Mouse (Mus musculus) cerebellum, postnatal 36 days (tissue): ENCODE results near the gene Sema4g.

Experiments used
- DNase-seq, 2 experiments: peaks; one replicate each; pipeline ENCODE4 v3.0.0; 2021 to 2022; ENCODE audit warnings: mixed read lengths in 2 of 2

The Sema4g gene

GRCm38 (mm10) chr19:44988831-44989566, at the start of gene Sema4g:
TSS of gene Sema4g (plus strand) at chr19:44989101.
- DNase-seq, result peak; percentile 29 to 49

GRCm38 (mm10) chr19:44959633-44960032, 29.3 kb upstream of the Sema4g start:
- DNase-seq, result no peak

- no peak for DNase-seq
These were observed 22.9 kb upstream of the Sema4g start for GRCm38 (mm10) chr19:44965978-44966377.

DNA sequence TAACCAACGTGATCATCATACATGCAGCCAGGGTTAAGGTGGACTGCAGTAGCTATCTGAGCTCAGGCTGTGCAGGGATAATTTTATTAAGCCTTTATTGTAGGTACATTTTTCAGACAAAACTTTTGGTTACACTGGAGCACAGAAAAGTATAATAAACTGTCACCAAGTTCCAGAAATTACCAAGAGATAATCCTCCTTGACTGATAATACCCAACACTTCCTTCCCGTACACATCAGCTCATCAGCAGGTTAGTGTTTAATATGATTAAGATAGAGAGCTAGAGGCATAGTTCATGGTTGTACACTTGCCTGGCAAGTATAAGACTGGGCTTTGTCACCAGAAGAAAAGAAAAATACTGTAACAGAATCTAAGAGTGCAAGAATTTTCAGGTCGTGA, 20.6 kb upstream of the Sema4g start:
- DNase-seq, result no peak

GRCm38 (mm10) chr19:44976636-44977035, 12.3 kb upstream of the Sema4g start:
- DNase-seq, result no peak

- DNase-seq, result no peak
These were observed 11.8 kb upstream of the Sema4g start for GRCm38 (mm10) chr19:44977148-44977547.

DNA sequence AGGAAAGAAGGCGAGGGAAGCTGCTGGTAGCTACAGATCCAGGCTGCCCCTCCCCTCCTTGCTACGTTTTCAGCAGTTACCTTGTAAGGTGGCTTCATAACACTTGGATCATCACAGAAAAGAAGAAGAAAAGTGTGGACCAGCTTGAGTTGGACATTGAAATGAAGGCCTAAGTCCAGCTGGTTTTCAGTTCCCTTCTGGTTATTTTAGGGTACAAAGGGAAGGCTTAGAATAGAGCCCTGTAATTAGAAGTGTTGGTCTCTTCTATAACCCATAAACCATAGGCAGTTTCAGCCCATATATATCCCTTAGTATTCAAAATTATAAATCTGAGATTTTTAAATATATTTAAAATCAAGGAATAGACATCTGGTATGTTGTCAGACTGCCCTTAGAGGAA, 8.1 kb upstream of the Sema4g start:
- DNase-seq, result no peak

DNA sequence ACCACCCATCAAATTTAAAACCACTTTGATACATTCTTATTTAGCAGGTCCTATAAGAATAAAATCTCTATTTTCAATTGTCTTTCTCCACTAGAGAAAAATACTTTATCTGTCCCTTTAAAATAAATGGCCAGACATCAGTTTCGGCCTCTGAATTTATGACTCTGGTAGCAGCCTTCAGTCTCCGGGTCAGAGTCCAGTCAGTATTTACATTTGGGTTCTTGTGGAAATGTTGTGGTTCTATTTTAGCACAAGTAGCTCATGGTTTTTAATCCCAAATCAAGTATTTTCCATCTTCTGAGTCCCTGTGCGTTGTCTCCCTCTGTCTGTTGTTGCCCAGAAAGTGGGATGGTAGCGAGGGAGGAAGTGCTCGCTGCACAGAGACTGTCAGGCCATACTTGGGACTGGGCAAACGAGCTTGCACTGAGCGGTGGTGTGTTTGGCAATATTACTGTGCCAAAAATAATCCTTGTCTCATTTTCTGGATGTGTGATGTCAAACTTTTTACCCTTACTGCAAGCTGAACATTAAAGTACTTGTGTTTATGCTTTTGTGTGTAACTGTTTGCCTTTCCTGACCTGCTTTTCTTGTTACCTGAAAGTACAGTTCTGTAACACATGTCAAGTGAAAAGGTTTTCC, 6.3 kb upstream of the Sema4g start:
- DNase-seq, result no peak

DNA sequence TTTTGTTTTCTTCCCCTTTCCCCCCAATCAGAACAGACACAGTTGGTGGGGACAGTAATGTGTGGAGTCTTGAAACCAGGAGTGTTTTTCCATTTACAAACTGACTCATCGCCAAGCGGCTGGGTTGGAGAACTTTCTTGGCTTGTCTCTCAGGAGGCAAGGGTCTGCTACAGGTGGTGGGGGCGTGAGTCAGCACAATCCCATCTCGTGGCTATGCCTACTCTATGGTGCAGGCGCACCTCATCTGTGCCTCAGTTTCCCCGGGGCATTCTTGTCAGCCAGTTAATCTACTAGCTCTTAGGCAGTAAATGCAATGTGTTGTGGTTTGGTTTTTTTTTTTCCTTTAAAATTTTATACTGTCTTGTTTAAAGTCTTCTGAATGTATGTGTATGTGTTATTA, 5.5 kb upstream of the Sema4g start:
- DNase-seq, result no peak

GRCm38 (mm10) chr19:44984420-44984819, 4.5 kb upstream of the Sema4g start:
- no peak for DNase-seq

DNA sequence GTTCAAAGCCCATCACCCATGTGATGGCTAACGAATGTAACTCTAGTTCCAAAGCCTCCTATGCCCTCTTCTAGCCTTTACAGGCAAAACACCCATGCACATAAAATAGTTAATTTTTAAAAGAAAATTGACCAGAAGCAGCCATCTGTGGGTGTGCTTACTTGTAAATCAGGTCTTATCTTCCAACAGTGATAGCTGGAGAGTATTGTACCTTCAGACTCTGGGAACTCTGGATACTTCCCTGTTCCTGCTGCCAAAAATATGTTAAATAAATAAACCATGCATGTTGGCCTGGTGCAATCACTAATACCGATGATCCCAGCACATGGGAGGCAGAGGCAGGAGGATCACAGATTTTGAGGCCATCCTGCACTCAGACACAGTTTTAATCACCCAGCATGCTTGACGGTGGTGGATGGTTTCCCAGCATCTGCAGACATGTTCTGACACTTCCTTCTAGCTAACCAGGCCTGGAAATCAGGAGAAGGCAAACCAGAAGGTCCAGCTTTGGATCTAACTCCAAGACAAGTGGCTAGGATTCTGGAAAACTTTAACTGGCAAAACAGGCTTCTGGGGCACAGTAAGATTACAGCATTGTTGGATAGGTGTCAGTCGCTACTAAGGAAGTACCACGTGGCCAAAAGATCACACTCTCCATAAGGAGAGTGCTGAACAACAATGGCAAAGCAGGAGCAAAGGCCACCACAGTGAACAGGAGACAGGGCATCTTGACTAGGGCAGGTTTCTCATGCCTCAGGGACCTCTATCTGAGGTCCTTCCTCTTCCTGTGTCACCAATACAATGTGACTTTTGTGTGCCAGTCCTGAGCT, 3.5 kb upstream of the Sema4g start:
- DNase-seq, result no peak

DNA sequence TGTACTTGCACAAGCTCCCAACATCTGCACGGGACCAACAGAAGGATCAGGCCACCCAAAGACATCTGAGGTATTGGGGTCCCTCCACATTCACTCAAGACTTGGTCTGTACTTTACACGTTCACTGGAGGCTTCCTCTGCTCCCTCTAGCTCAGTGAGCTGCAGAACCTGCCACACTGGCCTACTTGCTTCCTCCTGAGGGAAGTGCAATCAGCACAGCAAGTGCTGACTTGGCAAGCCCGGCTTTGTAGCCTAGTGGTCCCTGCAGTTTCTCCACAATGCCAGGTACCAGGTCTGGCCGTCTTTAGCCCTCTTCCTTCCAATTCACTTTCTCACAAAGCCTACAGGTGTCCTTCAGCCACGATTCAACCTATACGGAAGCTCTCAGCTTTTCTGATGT, 1.9 kb upstream of the Sema4g start:
- DNase-seq, result no peak

- DNase-seq, result no peak
These were observed 1.1 kb upstream of the Sema4g start for GRCm38 (mm10) chr19:44987851-44988250.

GRCm38 (mm10) chr19:44988321-44988720, 580 bp upstream of the Sema4g start:
- no peak for DNase-seq

- peak in 1 of 2 experiments; percentile 31 for DNase-seq
These were observed 930 bp downstream of the Sema4g start for GRCm38 (mm10) chr19:44989567-44990495.

GRCm38 (mm10) chr19:44991031-44991430, 2.1 kb downstream of the Sema4g start:
- DNase-seq, result no peak

GRCm38 (mm10) chr19:44992246-44992645, 3.3 kb downstream of the Sema4g start:
- DNase-seq, result no peak

- DNase-seq, result no peak
These were observed 3.8 kb downstream of the Sema4g start for GRCm38 (mm10) chr19:44992712-44993111.

- DNase-seq, result no peak
These were observed 8.9 kb downstream of the Sema4g start for GRCm38 (mm10) chr19:44997786-44998185.

GRCm38 (mm10) chr19:44999647-45000046, 10.7 kb downstream of the Sema4g start:
- no peak for DNase-seq

DNA sequence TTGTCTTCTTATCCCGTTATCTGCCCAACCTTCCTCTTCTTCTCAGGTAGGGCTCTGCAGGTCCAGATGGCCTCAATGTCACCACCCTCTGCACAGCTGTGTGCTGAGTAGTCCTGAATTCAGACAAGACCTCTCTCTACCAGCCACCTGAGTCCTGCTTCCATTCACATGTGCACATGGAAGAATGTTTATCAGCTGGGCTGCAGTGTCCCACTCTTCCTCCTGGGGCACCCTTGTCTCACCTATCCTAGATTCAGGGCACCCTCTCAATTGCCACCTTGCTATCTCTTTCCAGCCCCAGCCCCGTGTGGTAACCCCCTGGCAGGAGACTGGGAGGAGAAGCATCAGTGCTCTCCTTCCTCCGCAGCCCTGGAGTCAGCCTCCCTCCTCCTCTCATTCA, 13.4 kb downstream of the Sema4g start:
- peak in 1 of 2 experiments; percentile 19 for DNase-seq

- DNase-seq, result no peak
These were observed 15.0 kb downstream of the Sema4g start for GRCm38 (mm10) chr19:45003740-45004516.
